Mouse (Mus musculus): ENCODE results near the gene Eaf2. TPM values are rescaled to one million over a fixed set of nuclear protein-coding genes. Genes with fewer than 3 reads are reported as not detected.

The Eaf2 gene
- polyA plus RNA-seq, 1 experiment from 2014 or later, result 1.0 TPM

- peaks cover 3% of the 10 kb centered on the region; the same call in 1 of the 2 replicates for H3K4me1 ChIP-seq (replicated peaks; ENCODE audit: control insufficient read depth, insufficient read depth, low read length)
- peak within 1 kb of the TSS; percentile 22; the same call in 1 of the 2 replicates for H3K27ac ChIP-seq (ENCODE audit: low read depth, low read length)
- H3K9me3 ChIP-seq (ENCODE audit: control insufficient read depth), result no peaks in the 10 kb centered on the region
- peak within 1 kb of the TSS; percentile 83 for H3K9ac ChIP-seq (ENCODE audit: low read depth, low read length)
- 0 out of 2 replicates have a peak, but pooled peaks have one; percentile 19 for TF ChIP-seq CTCF (IDR thresholded peaks at IDR 0.05; ENCODE audit: low read depth)
- H3K4me2 ChIP-seq (replicated peaks; ENCODE audit: low read depth), result peak within 1 kb of the TSS; percentile 92
- peak; percentile 97 for ATAC-seq
- no peaks in the 10 kb centered on the region for H3K27me3 ChIP-seq (replicated peaks; ENCODE audit: control insufficient read depth, insufficient read depth, low read length)
- peak within 1 kb of the TSS; percentile 94 for H3K4me3 ChIP-seq (ENCODE audit: low read depth, low read length)
- under 1% methylated on average over 63 of the region's 64 CpGs for WGBS
- H3K36me3 ChIP-seq (ENCODE audit: control insufficient read depth, insufficient read depth), result no peaks in the 10 kb centered on the region
These were observed 46.6 kb downstream of the Eaf2 start, which contains the start of gene Iqcb1 for GRCm38 (mm10) chr16:36828054-36828786. Gene Iqcb1, plus strand, starts transcription at chr16:36828385.

- H3K27me3 ChIP-seq (replicated peaks; ENCODE audit: control insufficient read depth, insufficient read depth, low read length), result no peaks in the 10 kb centered on the region
- no peak overlapping the region for H3K27ac ChIP-seq (ENCODE audit: low read depth, low read length)
- peak overlapping the region; percentile 83 for H3K9ac ChIP-seq (ENCODE audit: low read depth, low read length)
- no peak for TF ChIP-seq CTCF (IDR thresholded peaks at IDR 0.05; ENCODE audit: low read depth)
- H3K36me3 ChIP-seq (ENCODE audit: control insufficient read depth, insufficient read depth), result no peaks in the 10 kb centered on the region
- H3K4me3 ChIP-seq (ENCODE audit: low read depth, low read length), result peak overlapping the region; percentile 94
- H3K4me2 ChIP-seq (replicated peaks; ENCODE audit: low read depth), result peak overlapping the region; percentile 92
- no peaks in the 10 kb centered on the region for H3K9me3 ChIP-seq (ENCODE audit: control insufficient read depth)
- WGBS, result 10% methylated on average over 11 of the region's 11 CpGs
- H3K4me1 ChIP-seq (replicated peaks; ENCODE audit: control insufficient read depth, insufficient read depth, low read length), result peaks cover 3% of the 10 kb centered on the region; the same call in 1 of the 2 replicates
- ATAC-seq, result peak; percentile 48
These were observed 47.2 kb downstream of the Eaf2 start for GRCm38 (mm10) chr16:36827611-36828053.

GRCm38 (mm10) chr16:36821474-36821873, 53.3 kb downstream of the Eaf2 start:
- Histone ChIP-seq H3K4me2 (replicated peaks; ENCODE audit: low read depth) (no peak overlapping the region), H3K9ac (ENCODE audit: low read depth, low read length) (no peak overlapping the region), H3K27ac (ENCODE audit: low read depth, low read length) (no peak overlapping the region), H3K9me3 (ENCODE audit: control insufficient read depth) (no peaks in the 10 kb centered on the region), H3K27me3 (replicated peaks; ENCODE audit: control insufficient read depth, insufficient read depth, low read length) (no peaks in the 10 kb centered on the region), H3K4me1 (replicated peaks; ENCODE audit: control insufficient read depth, insufficient read depth, low read length) (no peaks in the 10 kb centered on the region), H3K4me3 (ENCODE audit: low read depth, low read length) (no peak overlapping the region), H3K36me3 (ENCODE audit: control insufficient read depth, insufficient read depth) (no peaks in the 10 kb centered on the region)
- TF ChIP-seq CTCF (IDR thresholded peaks at IDR 0.05; ENCODE audit: low read depth), result no peak
- ATAC-seq, result peak; percentile 88
- WGBS, result 4% methylated on average over 3 of the region's 3 CpGs

- Histone ChIP-seq H3K9ac (ENCODE audit: low read depth, low read length) (no peak overlapping the region), H3K27ac (ENCODE audit: low read depth, low read length) (no peak overlapping the region), H3K4me1 (replicated peaks; ENCODE audit: control insufficient read depth, insufficient read depth, low read length) (no peaks in the 10 kb centered on the region), H3K9me3 (ENCODE audit: control insufficient read depth) (no peaks in the 10 kb centered on the region), H3K27me3 (replicated peaks; ENCODE audit: control insufficient read depth, insufficient read depth, low read length) (no peaks in the 10 kb centered on the region), H3K36me3 (ENCODE audit: control insufficient read depth, insufficient read depth) (no peaks in the 10 kb centered on the region), H3K4me2 (replicated peaks; ENCODE audit: low read depth) (no peak overlapping the region), H3K4me3 (ENCODE audit: low read depth, low read length) (no peak overlapping the region)
- WGBS, result 58% methylated on average over 3 of the region's 3 CpGs
- no peak for TF ChIP-seq CTCF (IDR thresholded peaks at IDR 0.05; ENCODE audit: low read depth)
- ATAC-seq, result no peak
These were observed 54.1 kb downstream of the Eaf2 start for GRCm38 (mm10) chr16:36820747-36821146.

GRCm38 (mm10) chr16:36820016-36820415, 54.8 kb downstream of the Eaf2 start:
- Histone ChIP-seq H3K4me3 (ENCODE audit: low read depth, low read length) (no peak overlapping the region), H3K27me3 (replicated peaks; ENCODE audit: control insufficient read depth, insufficient read depth, low read length) (no peaks in the 10 kb centered on the region), H3K4me1 (replicated peaks; ENCODE audit: control insufficient read depth, insufficient read depth, low read length) (no peaks in the 10 kb centered on the region), H3K9ac (ENCODE audit: low read depth, low read length) (no peak overlapping the region), H3K27ac (ENCODE audit: low read depth, low read length) (no peak overlapping the region), H3K36me3 (ENCODE audit: control insufficient read depth, insufficient read depth) (no peaks in the 10 kb centered on the region), H3K4me2 (replicated peaks; ENCODE audit: low read depth) (no peak overlapping the region), H3K9me3 (ENCODE audit: control insufficient read depth) (no peaks in the 10 kb centered on the region)
- WGBS, result 80% methylated on average over 6 of the region's 6 CpGs
- no peak for TF ChIP-seq CTCF (IDR thresholded peaks at IDR 0.05; ENCODE audit: low read depth)
- no peak for ATAC-seq

- Histone ChIP-seq H3K9ac (ENCODE audit: low read depth, low read length) (no peak overlapping the region), H3K4me1 (replicated peaks; ENCODE audit: control insufficient read depth, insufficient read depth, low read length) (no peaks in the 10 kb centered on the region), H3K27me3 (replicated peaks; ENCODE audit: control insufficient read depth, insufficient read depth, low read length) (no peaks in the 10 kb centered on the region), H3K4me3 (ENCODE audit: low read depth, low read length) (no peak overlapping the region), H3K36me3 (ENCODE audit: control insufficient read depth, insufficient read depth) (no peaks in the 10 kb centered on the region), H3K27ac (ENCODE audit: low read depth, low read length) (no peak overlapping the region), H3K9me3 (ENCODE audit: control insufficient read depth) (no peaks in the 10 kb centered on the region), H3K4me2 (replicated peaks; ENCODE audit: low read depth) (no peak overlapping the region)
- peak; percentile 76 for ATAC-seq
- TF ChIP-seq CTCF (IDR thresholded peaks at IDR 0.05; ENCODE audit: low read depth), result peak; percentile 83
- WGBS, result 18% methylated on average over 7 of the region's 7 CpGs
These were observed 57.4 kb downstream of the Eaf2 start for GRCm38 (mm10) chr16:36817321-36817926.

All from intestine, postnatal 0 days (tissue).